Mouse (Mus musculus): ENCODE data around the gene Nme9. TPM values are rescaled to one million over a fixed set of nuclear protein-coding genes. Genes with fewer than 3 reads are reported as not detected.

Nme9 gene
- total RNA-seq (2014; fragmentation: Nextera tagmentation) (not detected in 2 replicates), total RNA-seq (2017) (not detected in 2 replicates)

- ATAC-seq (replicated peaks; ENCODE audit: poor library complexity, severe bottlenecking) = no peak
Measured at GRCm38 (mm10) chr9:99451161-99451560, at the start of gene Nme9. Gene Nme9, plus strand, starts transcription at chr9:99451475.

- peak; percentile 71 for ATAC-seq (replicated peaks; ENCODE audit: poor library complexity, severe bottlenecking)
Measured at GRCm38 (mm10) chr9:99409280-99409679, 42.0 kb upstream of the Nme9 start.

GRCm38 (mm10) chr9:99411093-99411492 is 40.2 kb upstream of the Nme9 start:
- peak; percentile 76 for ATAC-seq (replicated peaks; ENCODE audit: poor library complexity, severe bottlenecking)

- no peak for ATAC-seq (replicated peaks; ENCODE audit: poor library complexity, severe bottlenecking)
Measured at GRCm38 (mm10) chr9:99411785-99412184, 39.5 kb upstream of the Nme9 start.

GRCm38 (mm10) chr9:99416809-99417208 is 34.5 kb upstream of the Nme9 start:
- ATAC-seq (replicated peaks; ENCODE audit: poor library complexity, severe bottlenecking) = peak; percentile 79

GRCm38 (mm10) chr9:99417288-99417846 is 33.9 kb upstream of the Nme9 start:
- no peak for ATAC-seq (replicated peaks; ENCODE audit: poor library complexity, severe bottlenecking)

GRCm38 (mm10) chr9:99418377-99418776 is 32.9 kb upstream of the Nme9 start:
- peak; percentile 13; the same call in 1 of the 2 replicates for ATAC-seq (replicated peaks; ENCODE audit: poor library complexity, severe bottlenecking)

GRCm38 (mm10) chr9:99419951-99420701 is 31.1 kb upstream of the Nme9 start:
- no peak for ATAC-seq (replicated peaks; ENCODE audit: poor library complexity, severe bottlenecking)

GRCm38 (mm10) chr9:99421914-99422313 is 29.4 kb upstream of the Nme9 start:
- peak; percentile 27; the same call in 1 of the 2 replicates for ATAC-seq (replicated peaks; ENCODE audit: poor library complexity, severe bottlenecking)

- peak; percentile 83 for ATAC-seq (replicated peaks; ENCODE audit: poor library complexity, severe bottlenecking)
Measured at GRCm38 (mm10) chr9:99423692-99424573, 27.3 kb upstream of the Nme9 start.

GRCm38 (mm10) chr9:99424574-99424863 is 26.8 kb upstream of the Nme9 start:
- no peak for ATAC-seq (replicated peaks; ENCODE audit: poor library complexity, severe bottlenecking)

GRCm38 (mm10) chr9:99425262-99425661 is 26.0 kb upstream of the Nme9 start:
- no peak for ATAC-seq (replicated peaks; ENCODE audit: poor library complexity, severe bottlenecking)

GRCm38 (mm10) chr9:99428601-99429331 is 22.5 kb upstream of the Nme9 start:
- ATAC-seq (replicated peaks; ENCODE audit: poor library complexity, severe bottlenecking) = no peak

GRCm38 (mm10) chr9:99429845-99430244 is 21.4 kb upstream of the Nme9 start:
- ATAC-seq (replicated peaks; ENCODE audit: poor library complexity, severe bottlenecking) = no peak

- no peak for ATAC-seq (replicated peaks; ENCODE audit: poor library complexity, severe bottlenecking)
Measured at GRCm38 (mm10) chr9:99430806-99431205, 20.5 kb upstream of the Nme9 start.

- ATAC-seq (replicated peaks; ENCODE audit: poor library complexity, severe bottlenecking) = no peak
Measured at GRCm38 (mm10) chr9:99431346-99431745, 19.9 kb upstream of the Nme9 start.

- no peak for ATAC-seq (replicated peaks; ENCODE audit: poor library complexity, severe bottlenecking)
Measured at GRCm38 (mm10) chr9:99431963-99432362, 19.3 kb upstream of the Nme9 start.

GRCm38 (mm10) chr9:99432478-99432877 is 18.8 kb upstream of the Nme9 start:
- peak; percentile 33 for ATAC-seq (replicated peaks; ENCODE audit: poor library complexity, severe bottlenecking)

- no peak for ATAC-seq (replicated peaks; ENCODE audit: poor library complexity, severe bottlenecking)
Measured at GRCm38 (mm10) chr9:99434892-99435618, 16.2 kb upstream of the Nme9 start.

Measured in granulocyte monocyte progenitor cell, adult 5-6 weeks (primary cell).